Mouse (Mus musculus) testis, postnatal 14 days (tissue): ENCODE measurements around the gene Ormdl3.
"Not testable (repeated sequence)": the region's sequence is repeated elsewhere in the genome, so short reads cannot be mapped to it uniquely, and the experiment has no call there.

ENCODE experiments used
- DNase-seq: peaks from one replicate; pipeline ENCODE4 v3.0.0; 2021; ENCODE audit warnings: low spot score

Ormdl3 gene

DNA sequence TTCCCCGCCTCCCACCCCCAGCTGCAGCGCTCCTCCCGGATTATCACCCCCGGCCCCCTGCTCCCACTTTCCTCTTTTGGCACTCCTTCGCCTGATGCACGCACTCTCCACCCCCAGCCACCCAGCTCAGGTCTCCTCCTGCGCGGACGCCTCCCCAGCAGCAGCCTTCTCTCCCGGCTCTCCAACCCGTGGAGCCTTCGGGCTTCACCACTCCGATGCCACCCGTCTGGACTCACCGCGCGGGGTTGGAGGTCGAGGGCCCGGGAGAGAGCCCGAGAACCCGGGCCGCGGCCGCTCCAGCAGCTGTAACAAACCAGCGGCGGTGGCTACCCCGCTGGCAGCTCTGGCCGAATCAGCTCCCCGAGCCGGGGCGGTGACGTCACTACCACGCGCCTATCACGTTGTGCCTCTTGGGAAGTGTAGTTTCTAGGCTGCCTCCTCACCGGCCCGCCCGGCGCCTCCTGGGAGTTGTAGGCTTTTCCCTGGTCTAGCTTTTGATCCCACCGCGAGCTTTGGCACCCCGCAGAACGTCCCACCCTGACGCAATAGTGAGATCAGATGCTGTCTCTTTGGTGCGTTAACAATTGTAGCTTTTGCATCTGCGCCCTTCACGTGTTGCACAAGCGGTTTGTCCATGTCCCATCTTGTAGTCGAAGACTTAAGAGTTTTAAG, at the start of gene Ormdl3:
Gene Ormdl3, minus strand, starts transcription at position 477 of the 672 bp plus-strand sequence.
- DNase-seq = peak; percentile 98

DNA sequence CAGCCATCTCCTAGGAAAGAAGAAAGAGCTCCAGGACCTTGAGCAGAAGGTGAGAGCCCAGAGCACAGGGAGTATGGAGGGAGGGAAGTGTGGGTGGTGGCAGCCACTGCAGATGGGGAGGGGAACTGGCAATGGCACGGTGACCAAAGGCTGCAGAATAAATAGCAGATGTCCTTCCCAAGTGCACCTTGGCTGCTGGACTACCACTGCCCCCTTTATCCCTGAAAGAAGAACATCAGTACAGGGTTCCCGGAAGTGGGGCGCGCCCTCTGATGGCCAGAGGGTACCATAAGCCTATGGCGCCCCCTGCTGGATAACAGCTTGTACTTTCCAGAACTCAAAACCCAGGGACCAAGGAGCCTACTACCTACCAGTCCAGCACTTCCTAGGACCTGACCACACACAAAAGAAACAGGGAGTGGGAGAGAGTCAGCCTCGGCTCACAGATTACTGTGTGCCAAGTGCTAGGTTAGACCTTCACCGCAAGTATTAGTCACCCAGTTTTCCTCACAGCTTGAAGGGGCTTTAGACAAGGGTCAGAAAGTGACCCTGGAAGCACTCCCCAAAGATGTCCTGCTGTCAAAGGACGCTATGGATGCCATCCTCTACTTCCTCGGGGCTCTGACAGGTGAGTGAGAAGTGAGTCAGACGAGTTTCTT, 48.3 kb upstream of the Ormdl3 start:
- peak; percentile 49 for DNase-seq

DNA sequence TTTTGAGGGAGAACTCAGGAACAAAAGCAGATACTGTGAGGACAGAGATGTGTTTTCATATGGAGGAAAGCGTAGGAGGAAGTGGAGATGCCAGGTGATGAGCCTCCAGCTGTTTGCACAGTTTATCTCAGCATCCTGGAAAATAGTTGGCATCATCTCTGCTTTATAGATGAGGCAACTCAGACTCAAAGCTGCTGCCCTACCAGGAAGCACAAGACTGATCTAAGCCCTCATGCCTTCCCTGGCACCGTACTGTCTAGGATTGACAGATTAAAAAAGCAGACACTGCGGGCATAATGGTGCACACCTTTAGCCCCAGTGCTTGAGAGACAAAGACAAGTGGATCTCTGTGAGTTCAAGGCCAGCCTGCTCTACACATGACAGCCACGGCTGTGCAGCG, 43.5 kb upstream of the Ormdl3 start:
- DNase-seq = no peak

DNA sequence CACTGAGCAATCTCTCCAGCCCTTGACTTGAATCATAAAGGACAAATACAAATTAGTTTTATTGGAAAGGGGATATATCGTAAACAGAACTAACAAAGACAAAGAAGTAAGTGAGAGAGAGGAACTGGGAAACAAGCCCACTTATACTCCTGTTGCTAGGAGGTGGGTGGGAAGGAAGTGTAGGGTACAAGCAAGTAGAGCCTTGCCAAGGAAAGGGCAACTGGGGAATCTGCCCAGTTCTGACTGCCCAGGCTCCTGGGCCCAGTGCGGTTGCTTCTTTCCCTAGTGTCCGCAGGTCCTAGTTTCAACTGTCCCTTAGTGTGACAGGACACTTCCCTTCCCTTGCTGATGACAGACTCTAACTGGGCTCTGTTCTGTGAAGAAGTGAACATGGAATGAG, 41.5 kb upstream of the Ormdl3 start:
- no peak for DNase-seq

DNA sequence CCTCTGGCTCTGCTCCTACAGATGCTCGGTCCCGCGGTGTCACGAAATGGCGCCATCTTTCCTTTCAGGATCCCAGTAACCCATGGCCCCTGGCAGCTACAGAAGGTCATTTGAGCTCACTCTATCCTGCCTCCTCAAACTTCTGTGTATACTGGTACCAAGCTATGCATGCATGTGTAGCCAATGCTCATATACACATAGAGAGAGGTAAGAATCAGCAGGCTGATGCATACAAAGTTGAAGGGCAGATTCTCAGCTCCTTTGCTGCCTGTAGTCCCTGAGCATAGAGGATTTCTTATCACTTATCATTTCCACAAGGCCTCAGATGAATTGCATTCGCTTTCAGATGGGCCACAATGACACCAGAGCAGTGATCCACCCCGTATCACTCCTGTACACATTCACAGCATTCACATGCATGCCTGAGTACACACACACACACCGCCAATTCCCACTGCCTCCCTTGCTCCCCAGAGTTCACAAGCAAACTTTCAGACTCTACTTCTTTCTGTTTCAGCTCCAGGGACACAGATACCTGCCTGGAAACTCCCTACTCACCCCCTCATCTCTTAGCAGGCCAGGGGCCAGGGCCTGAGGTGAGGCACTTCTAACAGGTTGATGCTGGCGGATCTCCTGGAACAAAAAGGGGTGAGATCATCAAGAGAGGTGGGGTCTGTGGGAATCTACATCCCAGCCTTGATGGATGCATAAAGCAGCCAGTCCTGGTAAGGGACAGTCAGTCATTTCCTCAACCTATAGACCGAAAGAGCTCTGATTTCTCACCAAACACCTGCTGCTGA, 38.6 kb upstream of the Ormdl3 start, which contains the start of the genes Gm12355 and Gsdma3:
Gene Gm12355, minus strand, starts transcription at position 51 of the 800 bp plus-strand sequence.
Gene Gsdma3, plus strand, starts transcription at position 750 of the 800 bp plus-strand sequence.
- no peak for DNase-seq

DNA sequence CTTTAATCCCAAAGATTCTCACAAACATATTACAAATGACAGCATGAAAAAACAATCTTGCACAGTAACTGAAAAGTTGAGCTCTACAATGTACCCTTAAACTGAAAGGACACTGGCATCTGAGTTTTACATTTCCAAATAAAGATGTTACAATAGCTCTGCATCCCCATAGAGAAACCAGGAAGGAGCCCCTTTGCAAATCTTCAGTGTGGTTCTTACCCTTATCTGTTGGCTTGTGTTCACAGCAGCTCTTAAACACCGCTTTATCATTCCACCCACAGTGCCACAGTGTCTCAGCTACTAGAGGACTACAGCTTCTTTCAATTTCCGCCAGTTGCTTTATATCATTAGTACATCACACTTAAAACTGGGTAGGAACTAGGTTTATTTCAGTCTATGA, 37.2 kb upstream of the Ormdl3 start:
- not testable (repeated sequence) for DNase-seq

DNA sequence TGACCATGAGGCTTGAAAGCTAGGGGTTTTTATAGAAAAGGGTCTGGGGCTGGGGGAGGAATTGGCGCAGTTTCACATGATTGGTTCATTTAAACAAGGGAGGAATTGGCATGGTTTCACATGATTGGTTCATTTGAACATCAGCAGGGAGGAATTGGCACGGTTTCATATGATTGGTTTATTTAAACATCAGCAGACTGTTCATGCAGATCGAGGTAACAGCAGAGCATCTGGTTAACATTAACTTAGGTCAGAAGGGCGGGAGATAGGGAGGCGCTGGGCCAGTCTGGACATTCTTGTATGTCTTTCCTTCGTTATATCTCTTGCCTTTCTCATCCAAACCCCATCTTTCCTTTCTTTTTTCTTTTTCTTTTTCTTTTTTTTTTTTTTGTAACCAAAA, 36.8 kb upstream of the Ormdl3 start:
- DNase-seq = not testable (repeated sequence)

DNA sequence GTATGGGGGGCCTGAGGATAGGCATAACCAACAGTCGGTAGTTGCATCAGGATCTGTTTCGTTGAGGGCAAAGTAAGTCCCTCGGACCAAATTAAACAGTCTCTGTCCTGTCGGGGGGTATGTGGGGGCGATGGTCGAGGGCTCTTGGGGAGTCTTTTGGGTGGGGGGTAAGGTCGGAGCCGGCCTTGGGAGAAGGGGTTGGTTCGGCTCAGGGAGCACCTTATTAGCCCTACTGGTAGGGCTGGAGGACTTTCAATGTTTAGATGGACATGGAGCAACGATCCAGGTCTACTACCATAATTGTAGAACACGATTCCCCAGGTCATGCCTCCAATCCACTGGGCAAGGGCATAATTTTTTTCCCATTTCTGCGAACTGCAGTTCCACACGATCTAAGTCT, 33.6 kb upstream of the Ormdl3 start:
- DNase-seq = no peak

DNA sequence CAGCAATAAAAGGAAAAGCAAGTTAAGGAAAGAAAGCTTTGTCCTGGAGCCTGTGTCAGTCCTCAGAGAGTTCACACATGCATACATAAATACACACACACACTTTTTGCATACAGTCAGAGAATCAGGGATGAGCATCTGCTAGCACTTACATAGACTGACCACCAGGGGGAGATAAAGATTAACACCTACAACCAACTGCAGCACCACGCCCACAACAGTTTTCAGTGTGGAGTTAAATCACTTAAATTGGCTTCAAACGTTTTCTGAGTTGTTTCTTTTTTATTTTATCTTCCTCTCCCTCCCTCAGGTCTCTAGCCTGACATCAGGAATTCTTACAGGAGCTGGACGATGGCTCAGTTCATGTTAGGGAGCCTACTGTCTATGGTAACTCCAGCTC, 19.6 kb upstream of the Ormdl3 start:
- peak; percentile 43 for DNase-seq

DNA sequence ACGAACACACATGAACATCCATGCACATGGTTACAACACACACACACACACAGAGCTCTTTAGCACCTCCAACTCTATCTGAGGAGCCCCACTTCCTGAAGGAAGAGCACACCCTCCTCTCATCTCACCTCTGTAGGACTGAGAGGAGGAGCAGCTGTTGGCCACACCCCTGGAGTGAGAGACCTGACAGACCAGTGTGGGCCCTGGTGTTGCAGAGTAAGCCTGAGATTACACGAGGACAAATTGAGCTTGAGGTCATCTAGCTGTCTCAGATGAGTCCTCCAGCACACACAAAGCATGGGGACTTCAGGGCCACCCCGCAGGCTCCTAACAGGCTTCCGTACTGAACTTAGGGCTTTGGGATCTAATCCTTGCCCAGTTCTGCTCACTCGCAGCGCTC, 17.7 kb upstream of the Ormdl3 start:
- DNase-seq = peak; percentile 8

DNA sequence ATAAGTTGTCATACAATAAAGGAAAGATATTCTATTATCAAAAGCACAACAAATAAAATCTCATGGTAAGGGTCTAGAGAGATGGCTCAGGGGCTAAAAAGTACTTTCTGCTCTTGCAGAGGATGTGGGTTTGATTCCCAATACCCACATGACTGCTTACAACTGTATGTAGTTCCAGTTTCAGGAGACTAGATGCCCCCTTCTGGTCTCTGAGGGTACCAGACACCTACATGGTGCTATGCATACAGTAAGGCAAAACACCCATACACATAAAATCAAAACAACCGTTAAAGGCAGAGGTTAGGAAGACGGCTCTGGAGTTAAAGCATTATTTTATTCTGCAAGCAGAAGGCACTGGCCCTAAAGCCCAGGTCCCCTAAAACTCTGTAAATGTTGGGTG, 16.8 kb upstream of the Ormdl3 start:
- no peak for DNase-seq

DNA sequence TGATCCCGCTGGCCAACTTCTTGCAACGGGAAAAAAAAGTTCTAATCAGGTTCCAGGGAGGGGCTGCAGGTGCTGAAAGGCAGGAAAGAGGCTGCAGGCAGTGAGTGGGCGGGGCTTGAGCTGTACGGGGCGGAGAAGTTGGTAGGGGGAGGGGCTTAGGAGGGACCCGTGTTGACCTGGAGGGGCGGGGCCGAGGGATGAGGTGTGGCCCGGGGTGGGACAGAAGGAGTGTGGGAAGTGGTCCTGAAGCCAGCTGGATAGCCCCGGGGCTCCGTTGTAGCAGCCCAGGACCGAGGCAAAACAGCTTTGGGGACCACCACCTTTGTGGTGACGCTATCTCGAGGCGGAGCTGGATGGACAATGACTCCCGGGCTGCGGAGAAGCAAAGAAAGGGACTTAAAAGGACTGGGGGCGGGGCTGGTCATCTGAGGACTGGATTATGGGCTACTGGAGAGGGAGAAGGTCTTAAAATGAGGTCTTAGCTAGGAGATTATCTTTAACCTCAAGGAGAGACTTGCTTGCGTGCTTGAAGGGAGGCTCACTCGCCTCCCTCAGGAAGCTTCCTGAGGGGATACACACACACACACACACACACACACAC, 15.0 kb upstream of the Ormdl3 start:
- DNase-seq = peak; percentile 77

DNA sequence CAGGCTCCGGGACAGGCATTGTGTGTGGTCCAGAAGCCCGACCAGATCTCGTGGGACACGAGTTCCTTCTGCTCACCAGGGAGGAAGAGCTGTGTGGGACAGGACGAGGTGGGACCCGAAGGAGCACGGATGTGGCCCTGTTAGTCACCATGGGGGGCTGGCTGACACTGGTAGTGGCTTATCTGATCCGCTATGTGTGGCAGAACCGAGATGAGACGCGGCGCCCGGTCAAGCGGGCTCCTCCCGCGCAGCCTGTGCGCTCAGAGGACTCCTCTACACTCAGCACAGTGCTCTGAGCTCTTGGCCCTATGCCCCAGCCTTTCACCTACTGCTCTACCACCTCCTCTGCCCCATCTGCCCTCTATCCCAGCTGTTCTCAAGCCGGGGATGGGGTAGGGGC, 12.1 kb upstream of the Ormdl3 start:
- DNase-seq = peak; percentile 6

DNA sequence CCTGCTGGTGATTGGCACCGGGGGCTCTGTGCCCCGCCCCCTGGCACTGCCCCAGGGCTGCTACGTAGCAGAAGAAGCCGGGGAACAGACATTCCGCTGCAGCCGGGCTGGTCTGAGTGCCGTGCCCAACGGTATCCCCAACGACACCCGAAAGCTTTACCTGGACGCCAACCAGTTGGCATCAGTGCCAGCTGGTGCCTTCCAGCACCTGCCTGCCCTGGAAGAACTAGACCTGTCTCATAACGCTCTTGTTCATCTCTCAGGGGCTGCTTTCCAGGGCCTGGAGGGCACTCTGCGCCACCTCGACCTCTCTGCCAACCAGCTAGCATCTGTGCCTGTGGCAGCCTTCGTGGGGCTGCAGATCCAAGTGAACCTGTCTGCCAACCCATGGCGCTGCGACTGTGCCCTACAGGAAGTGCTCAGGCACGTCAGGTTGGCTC, 11.7 kb upstream of the Ormdl3 start:
- DNase-seq = no peak

DNA sequence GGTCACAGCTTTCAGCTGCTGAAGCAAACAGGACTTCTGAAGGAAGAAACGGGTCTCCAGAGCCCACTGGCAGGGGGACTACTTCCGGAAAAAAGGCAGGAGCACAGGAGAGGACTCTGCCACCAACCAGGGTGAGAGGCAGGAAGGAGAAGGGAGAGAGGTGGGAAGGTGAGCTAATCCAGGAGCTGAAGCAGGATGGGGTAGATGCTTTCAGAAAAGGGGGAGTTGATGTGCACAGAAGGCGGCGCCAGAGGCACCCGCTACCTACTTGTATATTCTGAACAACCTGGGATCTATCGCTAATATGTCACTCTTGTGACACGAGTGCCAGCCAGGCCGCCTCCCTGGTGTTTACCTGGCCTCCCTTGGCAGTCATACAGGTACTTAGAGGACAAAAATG, 10.8 kb upstream of the Ormdl3 start, which contains the start of gene Lrrc3c:
Gene Lrrc3c, plus strand, starts transcription at position 301 of the 400 bp plus-strand sequence.
- peak; percentile 3 for DNase-seq

DNA sequence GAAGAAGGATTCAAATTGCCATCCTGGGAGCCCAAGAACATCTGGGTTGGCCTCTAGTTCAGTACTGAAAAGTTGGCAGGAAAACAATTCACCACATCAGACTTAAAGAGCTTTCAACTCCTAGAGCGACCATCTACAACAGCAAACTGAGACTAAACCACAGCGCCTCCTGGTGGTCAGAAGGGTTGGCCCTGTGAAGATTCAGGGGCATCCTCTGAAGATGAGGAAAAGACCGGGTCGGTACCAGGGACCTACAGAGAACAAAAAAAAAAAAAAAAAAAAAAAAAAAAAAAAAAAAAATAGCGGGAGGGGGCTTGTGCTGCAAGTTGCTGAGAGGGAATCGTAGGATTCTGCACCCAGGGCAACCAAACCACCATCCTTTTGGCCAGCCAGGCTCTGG, 10.2 kb upstream of the Ormdl3 start:
- DNase-seq = peak; percentile 79

DNA sequence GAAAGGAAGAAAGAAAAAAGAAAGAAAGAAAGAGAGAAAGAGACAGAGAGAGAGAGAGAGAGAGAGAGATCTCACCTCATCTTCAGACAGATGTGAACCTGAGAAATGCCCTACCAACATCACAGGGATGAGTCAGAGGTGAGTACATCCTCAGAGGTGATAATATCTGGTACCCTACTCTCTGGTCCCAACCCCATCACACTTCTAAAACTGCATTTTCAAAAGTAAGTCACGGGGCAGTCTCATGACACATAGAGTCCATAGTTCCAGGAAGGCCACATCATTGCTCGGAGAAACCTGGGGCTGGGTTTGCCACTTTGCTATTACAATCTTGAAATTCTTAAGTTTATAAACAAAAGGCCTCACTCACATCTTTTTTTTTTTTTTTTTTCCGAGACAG, 8.8 kb upstream of the Ormdl3 start:
- DNase-seq = no peak

DNA sequence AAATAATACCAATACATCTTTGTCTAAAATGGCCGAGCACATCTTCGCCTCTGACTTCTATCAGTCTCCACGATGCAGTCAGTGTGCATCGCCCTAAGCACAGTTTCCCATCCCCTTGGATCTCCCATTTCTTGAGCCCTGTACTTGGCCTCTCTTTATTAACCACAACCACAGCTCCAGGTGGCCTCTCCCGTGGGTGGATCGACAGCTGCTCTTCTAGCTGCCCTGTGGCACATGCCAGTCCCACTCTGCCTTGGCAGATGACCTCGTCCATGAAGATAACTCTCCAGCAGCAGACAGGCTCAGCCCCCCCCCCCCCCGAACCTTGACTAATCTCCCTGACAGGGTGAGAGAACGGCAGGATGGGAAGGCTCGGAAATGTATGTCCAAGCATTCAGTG, 8.3 kb upstream of the Ormdl3 start:
- no peak for DNase-seq

DNA sequence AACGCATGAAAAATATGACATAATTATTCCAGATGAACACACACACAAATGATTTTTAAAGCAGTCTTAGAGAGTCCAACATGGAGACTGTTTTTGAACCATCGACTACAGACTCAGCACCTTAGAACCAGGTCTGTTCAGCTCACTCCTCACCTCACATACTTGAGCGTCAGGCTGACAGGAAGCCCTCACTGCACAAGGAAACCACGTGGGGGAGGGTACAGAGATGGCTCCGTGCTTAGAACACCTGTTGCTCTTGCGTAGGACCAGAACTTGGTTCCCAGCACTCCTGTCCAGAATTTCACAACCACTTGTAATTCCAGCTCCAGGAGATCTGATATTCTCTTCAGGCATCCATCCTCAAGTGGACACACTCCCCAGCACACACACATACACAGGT, 7.9 kb upstream of the Ormdl3 start:
- DNase-seq = no peak

DNA sequence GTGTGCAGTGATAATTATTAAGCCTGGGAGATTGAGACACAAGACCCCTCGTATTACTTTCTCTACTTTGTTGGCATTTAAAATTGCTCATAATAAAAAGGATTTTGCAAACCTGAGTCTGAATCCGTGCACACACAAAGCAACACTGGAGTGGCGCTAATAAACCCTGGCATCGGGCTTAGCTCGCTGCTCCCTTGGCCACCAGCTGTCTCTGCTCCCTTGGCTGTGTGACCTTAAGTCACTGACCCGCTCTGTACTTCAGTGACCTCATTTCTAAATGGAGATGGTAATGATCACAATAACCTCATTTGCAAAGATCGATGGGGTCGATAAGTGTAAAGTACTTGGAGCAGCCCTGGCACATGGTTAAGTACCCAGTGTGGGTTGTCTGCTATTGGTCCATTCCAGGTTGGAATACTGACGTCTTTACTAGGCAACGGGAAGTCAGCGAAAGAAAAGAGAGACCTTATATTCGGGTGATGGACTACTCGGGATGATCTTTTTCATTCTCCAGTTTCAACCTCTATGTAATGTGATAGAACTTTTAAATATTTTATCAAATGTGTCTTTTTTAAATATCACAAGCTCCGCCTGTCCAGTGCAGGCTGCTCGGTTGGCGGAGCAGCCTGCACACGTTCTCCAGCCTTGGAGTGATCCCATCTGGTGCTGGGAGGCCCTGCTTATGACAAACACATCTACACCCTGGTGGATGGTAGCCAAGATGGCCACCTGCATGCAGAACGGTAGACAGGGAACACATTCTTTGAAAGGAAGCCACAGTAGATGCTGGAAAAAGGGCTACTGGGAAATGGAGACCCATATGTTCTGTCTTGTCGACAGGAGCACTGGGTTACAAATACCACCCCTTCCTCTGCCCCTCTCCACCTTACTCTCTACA, 3.6 kb upstream of the Ormdl3 start:
- DNase-seq = no peak

DNA sequence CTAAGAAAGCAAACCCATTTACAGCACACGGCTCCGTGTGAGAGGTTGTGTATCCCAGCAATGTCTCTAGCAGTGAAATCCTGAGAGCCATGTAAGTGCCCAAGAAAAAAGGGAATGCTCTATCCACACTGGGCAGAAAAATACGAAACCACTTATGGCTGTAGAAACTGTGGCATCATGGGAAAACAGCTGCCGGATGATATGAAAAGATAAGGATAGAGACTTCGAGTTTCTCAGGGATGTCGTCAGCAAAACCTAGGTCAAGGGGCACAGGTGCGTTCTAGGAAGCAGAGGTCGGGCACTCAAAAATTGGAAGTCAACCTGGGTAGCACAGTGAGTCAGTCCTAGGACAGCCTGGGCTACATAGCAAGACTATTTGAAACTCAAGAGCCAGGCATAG, 2.1 kb upstream of the Ormdl3 start:
- no peak for DNase-seq
